Mouse (Mus musculus) embryonic fibroblast, embryonic 13.5 days (primary cell): ENCODE results near the gene Gm49320. TPM values are rescaled to one million over a fixed set of nuclear protein-coding genes. Genes with fewer than 3 reads are reported as not detected.

Source experiments
- H3K27ac ChIP-seq: 2 replicates; pipeline ENCODE4 v1.5.1; 2012; ENCODE audit warnings: low read length, control low read depth, inconsistent platforms; ENCODE audit not compliant: insufficient read depth
- H3K4me1 ChIP-seq: 2 replicates; pipeline ENCODE4 v1.6.1; 2011; ENCODE audit warnings: low read length; ENCODE audit not compliant: control insufficient read depth, insufficient read depth
- H3K4me3 ChIP-seq: 2 replicates; pipeline ENCODE4 v1.5.1; 2011; ENCODE audit warnings: mild to moderate bottlenecking, control low read depth, low read length; ENCODE audit not compliant: insufficient read depth
- CTCF ChIP-seq: IDR thresholded peaks from 2 replicates; pipeline ENCODE4 v1.5.1; 2011; ENCODE audit warnings: mild to moderate bottlenecking, control low read depth, low read length, moderate library complexity, borderline replicate concordance; ENCODE audit not compliant: insufficient read depth
- POLR2A ChIP-seq: IDR thresholded peaks from 2 replicates; pipeline ENCODE4 v1.6.1; 2011; ENCODE audit warnings: low read depth, mild to moderate bottlenecking, control low read depth, low read length, moderate library complexity
- polyA plus RNA-seq: library from polyadenylated mRNA; stranded (reverse); fragments of >200 nt; gene quantifications from 2 replicates; pipeline ENCODE4 v1.2.4, GENCODE M21; 2011; ENCODE audit warnings: low read depth; ENCODE audit not compliant: missing spikeins, insufficient read length

The Gm49320 gene
- polyA plus RNA-seq, 1 experiment: 0.60 TPM

DNA sequence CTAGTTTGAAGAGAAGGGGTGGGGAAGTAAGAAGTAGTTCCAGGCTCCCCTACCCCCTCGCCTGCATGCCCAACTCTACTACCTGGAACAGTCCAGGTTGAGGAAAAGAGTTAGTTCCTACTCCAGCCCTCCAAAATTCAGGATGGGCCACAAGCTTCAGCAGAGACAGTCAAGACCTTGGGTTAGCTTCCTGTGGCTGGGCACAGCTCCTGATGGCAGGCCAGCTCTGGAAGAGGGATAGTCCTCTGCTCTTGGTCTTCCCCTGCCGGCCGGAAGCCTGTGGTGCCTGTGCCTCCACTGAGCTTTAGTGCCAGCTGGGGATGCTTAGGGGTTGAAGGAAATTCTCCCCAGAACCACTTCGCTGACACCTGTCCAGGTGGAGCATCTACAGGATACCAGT, 12.3 kb upstream of the Gm49320 start:
- H3K4me1 ChIP-seq: no peaks in the 10 kb centered on the region
- no peak overlapping the region for H3K27ac ChIP-seq
- TF ChIP-seq CTCF (no peak), POLR2A (no peak)
- no peak overlapping the region for H3K4me3 ChIP-seq

DNA sequence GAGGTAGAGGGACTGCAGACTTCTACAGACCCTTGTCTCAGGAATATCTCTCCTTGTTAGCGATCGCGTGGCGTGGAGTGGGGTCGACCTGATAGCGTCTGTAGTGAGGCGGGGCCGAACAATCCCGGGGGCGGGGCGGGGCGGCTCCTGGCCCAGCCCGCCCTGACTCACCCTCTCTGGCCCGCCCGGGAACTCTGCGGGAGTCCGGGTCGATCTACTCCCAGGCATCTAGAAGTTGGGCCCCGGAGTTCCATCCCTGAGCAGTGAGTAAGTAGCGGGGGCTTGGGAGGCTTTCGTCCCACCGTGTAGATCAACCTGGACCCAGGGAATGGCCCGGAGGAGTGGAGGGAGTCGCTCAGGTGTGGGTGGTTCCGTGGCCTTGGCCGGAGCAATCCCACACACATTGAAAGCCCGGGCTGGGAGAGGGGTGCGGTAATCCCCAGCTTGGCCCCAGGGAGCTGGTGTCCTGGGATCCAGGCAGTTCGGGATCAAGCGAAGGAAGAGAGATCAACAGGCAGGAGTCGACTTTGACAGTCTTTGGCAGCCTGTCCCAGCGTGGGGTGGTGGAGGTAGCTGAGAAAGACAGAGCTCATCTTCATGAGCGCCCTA, 11.8 kb upstream of the Gm49320 start, which contains the start of gene Lrrc8e:
Gene Lrrc8e (plus strand): TSS at position 89 of the 609 bp plus-strand sequence.
- Histone ChIP-seq H3K27ac (no peak within 1 kb of the TSS), H3K4me1 (no peaks in the 10 kb centered on the region), H3K4me3 (peak within 1 kb of the TSS; percentile 9)
- TF ChIP-seq CTCF (no peak), POLR2A (peak; percentile 41; the same call in 1 of the 2 replicates)

DNA sequence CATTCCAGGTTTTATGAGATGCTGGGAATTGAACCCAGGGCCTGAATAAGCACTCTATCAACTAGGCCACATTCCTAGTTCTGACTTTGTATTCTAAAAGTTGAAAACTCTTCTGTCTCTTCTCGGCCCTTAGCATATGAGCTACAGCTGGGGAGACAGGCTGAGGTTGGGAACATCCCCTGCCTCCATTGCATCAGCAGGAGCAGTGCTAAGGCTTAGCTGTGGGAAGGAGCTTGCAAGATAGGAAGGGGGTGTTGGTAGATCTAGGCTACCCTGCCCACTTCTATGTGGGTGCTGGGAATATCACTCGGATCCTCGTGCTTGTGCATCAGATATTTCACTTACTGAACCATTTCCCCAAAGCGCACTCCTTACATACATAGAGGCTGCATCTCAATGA, 10.7 kb upstream of the Gm49320 start:
- TF ChIP-seq CTCF (no peak), POLR2A (no peak)
- Histone ChIP-seq H3K27ac (no peak overlapping the region), H3K4me1 (no peaks in the 10 kb centered on the region), H3K4me3 (no peak overlapping the region)

DNA sequence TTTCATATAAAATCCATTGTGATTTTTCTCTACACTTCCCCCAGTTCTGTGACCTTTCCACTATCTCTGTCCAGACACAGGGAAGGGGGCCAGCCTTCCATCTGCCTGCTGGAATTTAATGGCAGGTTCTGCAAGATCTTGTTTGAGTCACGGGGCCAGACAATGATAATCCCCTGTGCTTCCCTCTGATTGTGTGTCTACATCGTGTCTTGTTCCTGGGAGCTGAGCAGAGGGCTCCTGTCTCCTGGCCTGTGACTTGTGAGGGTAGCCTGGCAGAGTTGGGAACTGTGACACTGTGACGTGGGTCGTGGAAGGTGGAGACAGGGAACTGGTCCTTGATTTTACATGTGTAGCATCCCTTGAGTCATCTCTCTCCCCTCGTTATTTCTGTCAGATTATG, 8.9 kb upstream of the Gm49320 start:
- TF ChIP-seq CTCF (no peak), POLR2A (no peak)
- no peak overlapping the region for H3K4me3 ChIP-seq
- no peaks in the 10 kb centered on the region for H3K4me1 ChIP-seq
- no peak overlapping the region for H3K27ac ChIP-seq

DNA sequence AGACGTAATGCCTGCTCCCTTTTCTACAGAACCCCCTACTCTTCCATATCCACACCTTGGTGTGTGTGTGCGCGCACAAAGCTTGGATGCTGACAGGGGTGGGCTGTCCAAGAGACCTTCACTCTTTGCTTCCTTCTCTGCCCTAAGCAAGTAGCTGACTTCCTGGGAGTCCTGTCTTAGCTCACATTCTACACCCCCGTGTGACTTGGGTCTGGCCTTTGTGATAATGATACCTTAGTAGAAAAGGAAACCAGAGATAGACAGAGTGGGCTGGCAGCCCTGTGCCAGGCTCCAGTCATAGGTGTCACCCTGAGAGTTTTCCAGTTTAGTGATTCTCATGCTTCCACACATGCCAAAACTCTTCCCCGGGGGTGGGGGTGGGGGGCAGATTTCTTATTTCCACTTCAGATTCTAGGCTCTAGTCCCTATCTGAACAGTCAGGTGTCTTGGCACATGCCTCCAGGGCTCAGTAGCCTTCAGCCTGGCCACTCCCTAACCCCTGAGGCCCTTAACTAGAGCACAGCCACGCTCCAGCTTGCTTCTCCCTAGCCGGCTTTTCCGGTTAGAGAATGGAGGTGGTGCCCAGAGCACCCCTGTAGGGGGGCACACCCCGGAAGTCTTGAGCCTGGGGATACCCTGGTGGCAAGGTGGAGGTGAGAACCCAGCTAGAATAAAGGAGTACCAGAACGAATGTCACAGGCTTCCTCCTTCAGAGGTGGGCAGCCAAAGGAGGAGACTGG, 7.9 kb upstream of the Gm49320 start:
- Histone ChIP-seq H3K4me3 (no peak overlapping the region), H3K4me1 (no peaks in the 10 kb centered on the region), H3K27ac (no peak overlapping the region)
- TF ChIP-seq CTCF: no peak
- no peak for TF ChIP-seq POLR2A

DNA sequence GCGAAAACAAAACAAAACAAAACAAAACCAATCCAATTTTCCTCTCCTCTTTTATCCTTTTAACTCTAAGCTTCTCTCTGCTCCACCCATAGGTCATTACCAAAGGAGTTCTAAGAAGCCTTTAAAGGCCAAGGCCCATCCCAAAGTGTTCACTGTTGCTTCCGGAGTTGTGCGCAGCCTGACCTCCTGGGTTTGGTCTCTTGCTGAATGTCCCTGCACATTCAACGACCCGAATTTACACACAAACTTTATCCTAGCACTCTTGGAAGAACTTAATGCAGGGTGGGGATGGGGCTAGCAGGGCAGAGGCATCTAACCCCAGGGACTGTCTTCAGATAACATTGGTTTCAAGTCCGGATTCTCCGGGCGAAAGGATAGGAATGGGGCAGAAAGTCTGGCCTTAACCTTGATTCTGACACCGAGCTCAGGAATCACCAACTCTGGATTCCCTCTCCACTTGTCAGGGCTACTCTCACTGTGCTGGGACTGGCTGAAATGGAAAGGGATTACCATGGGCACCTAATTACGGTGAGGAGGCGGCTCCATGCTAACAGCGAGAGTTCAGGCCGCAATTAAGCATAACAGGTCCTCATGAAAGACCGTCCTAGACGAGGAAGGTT, 741 bp upstream of the Gm49320 start:
- TF ChIP-seq CTCF (no peak), POLR2A (peak; percentile 54; the same call in 1 of the 2 replicates)
- H3K4me3 ChIP-seq: peak overlapping the region; percentile 27
- H3K4me1 ChIP-seq: peaks cover 8% of the 10 kb centered on the region
- peak overlapping the region; percentile 75 for H3K27ac ChIP-seq

DNA sequence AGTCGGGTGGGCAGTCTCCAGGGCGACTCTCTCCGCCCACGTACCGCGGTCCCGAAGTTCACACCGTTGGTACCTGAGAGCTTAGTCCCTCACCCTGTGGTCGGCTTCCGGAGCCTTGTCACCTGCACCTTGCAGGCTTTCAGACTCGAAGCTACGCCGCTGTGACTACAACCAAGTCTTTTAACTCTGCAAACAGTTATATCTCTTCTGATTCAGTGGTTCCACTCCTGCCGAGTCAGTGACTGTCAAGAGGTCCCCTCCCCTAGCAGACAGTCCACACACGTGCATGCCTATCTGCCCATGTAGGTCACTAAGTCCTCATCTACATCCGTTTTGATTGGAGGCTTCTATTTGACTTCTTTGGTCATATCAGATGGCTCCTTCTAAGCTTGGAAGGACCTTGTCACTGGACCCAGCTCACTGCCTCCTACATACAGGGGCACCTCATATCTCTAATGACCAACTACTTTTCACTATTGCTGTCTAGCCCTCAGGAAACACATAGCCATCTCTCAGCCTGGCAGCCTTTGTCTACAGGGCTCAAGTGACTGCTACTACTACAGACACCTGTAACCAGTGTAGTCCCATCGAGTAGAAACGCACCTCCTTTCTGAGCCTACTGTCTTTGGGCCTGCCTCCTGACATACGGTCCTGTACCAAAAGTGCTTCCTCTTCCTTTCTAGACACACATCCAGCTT, 677 bp downstream of the Gm49320 start:
- Histone ChIP-seq H3K4me1 (peaks cover 8% of the 10 kb centered on the region), H3K27ac (0 out of 2 replicates have a peak overlapping the region, but pooled peaks have one; percentile 21), H3K4me3 (peak overlapping the region; percentile 85)
- TF ChIP-seq POLR2A (no peak; the same call in 1 of the 2 replicates), CTCF (no peak)

DNA sequence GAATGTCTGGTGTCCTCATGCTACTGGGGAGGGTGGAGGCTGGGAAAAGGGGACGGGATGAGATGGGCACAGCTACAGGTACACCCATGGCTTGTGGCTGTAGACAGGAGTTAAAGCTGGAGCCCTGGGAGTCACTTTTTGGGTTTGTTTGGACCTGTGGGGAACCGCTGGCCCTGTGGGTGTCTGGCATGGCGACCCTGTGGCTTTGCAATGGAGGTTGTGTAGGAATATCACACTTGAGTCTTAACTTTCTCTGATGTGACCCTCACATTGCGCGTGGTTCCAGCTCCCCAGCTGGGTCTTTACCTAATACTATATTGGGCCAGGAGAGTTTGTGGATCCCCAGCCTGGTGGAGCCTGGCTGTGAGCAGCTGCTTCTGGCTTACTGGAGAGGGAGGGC, 6.4 kb downstream of the Gm49320 start:
- Histone ChIP-seq H3K27ac (no peak overlapping the region), H3K4me3 (no peak overlapping the region), H3K4me1 (0 out of 2 replicates have a peak, but pooled peaks cover 3% of the 10 kb centered on the region)
- no peak for TF ChIP-seq CTCF
- TF ChIP-seq POLR2A: no peak

DNA sequence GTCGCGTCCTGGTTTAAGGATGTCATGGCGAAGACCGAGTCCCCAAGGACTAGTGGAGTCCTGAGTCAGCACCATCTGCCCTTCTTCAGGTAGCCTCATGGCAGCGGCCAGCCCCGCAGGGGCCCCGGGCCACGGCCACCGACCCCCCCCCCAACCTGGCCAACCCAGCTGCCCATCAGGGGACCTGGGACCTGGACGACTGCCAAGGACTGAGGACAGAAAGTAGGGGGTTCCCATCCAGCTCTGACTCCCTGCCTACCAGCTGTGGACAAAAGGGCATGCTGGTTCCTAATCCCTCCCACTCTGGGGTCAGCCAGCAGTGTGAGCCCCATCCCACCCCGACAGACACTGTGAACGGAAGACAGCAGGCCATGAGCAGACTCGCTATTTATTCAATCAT, 7.1 kb downstream of the Gm49320 start:
- TF ChIP-seq CTCF (no peak), POLR2A (no peak)
- H3K4me1 ChIP-seq: no peaks in the 10 kb centered on the region
- H3K4me3 ChIP-seq: no peak overlapping the region
- no peak overlapping the region for H3K27ac ChIP-seq

DNA sequence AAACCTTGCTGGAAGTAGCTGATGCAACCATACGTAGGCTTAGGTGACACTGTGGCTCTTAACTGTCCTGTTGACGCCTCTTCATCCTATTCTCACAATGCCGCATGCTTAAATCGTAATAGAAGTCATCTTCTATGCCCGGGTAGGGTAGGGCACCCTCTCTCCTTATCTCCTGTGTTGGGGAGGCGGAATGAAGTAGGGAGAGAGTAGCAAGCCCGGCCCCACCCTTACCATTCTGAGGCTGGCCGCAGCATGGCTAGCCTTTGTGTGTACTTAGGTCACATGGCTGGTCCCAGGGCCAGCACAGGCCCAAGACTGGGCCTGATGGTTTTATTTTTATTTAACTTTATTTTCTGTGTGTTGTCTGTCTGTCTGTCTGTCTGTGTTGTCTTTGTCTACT, 8.6 kb downstream of the Gm49320 start:
- no peak overlapping the region for H3K27ac ChIP-seq
- no peak overlapping the region for H3K4me3 ChIP-seq
- no peak for TF ChIP-seq CTCF
- TF ChIP-seq POLR2A: no peak
- no peaks in the 10 kb centered on the region for H3K4me1 ChIP-seq
